Mouse (Mus musculus) left cerebral cortex, adult 2 months (tissue): Measurements from ENCODE around the gene Zdhhc14. TPM values are rescaled to one million over a fixed set of nuclear protein-coding genes. Genes with fewer than 3 reads are reported as not detected.

ENCODE experiments used
- DNase-seq, 2 experiments: peaks; one replicate each; pipeline ENCODE4 v3.0.0; 2021 to 2022; ENCODE audit warnings: low spot score in 2 of 2, mixed read lengths in 1 of 2; ENCODE audit errors: extremely low spot score in 1 of 2
- H3K27ac ChIP-seq: fragments of 200-600 bp; 2 replicates; pipeline ENCODE4 v1.8.1; 2022
- H3K4me3 ChIP-seq: fragments of 200-600 bp; 2 replicates; pipeline ENCODE4 v1.8.1; 2022
- CTCF ChIP-seq: fragments of 200-600 bp; IDR thresholded peaks from 2 replicates; pipeline ENCODE4 v1.8.1; 2022; ENCODE audit warnings: antibody characterized with exemption, mild to moderate bottlenecking, moderate library complexity
- intact Hi-C: fragments of 180-260 bp; cut with DNase I; formaldehyde crosslinking; loops from one replicate; pipeline ENCODE4 v1.15.1; 2025
- total RNA-seq, 2 experiments: library from RNA; stranded (reverse); gene quantifications; 2 replicates each; pipeline ENCODE4 v1.2.3; 2021

Zdhhc14 gene
- total RNA-seq, 2 experiments from 2014 or later = 44.9 to 46.8 TPM

DNA sequence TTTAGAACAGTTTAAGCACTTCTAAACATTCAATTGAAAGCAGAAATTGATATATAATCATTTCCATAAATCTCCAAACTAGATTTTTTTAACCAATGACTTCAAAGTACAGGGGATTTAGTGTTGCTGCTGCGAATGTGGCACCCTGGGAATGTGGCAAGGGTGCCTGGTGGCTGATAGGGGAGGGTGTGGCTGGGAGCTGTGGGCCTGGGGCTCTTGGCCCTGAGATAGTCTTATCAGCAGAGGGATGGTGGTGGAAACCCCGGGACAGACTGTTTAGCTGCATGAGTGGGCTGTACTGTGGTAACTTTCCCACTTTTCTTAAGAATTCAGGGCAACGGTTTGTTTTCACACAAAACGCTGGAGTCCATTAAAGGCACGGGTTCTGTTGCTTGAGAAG, 14.6 kb downstream of the Zdhhc14 start:
- no peak for DNase-seq
- intact Hi-C loops = no loop called here
- no peak overlapping the region for H3K4me3 ChIP-seq
- no peak for TF ChIP-seq CTCF
- H3K27ac ChIP-seq = no peak overlapping the region

- TF ChIP-seq CTCF = no peak
- Histone ChIP-seq H3K27ac (no peak overlapping the region), H3K4me3 (no peak overlapping the region)
- no peak for DNase-seq
- intact Hi-C loops = no loop called here
Measured at GRCm38 (mm10) chr17:5508030-5508429, 15.7 kb downstream of the Zdhhc14 start.

DNA sequence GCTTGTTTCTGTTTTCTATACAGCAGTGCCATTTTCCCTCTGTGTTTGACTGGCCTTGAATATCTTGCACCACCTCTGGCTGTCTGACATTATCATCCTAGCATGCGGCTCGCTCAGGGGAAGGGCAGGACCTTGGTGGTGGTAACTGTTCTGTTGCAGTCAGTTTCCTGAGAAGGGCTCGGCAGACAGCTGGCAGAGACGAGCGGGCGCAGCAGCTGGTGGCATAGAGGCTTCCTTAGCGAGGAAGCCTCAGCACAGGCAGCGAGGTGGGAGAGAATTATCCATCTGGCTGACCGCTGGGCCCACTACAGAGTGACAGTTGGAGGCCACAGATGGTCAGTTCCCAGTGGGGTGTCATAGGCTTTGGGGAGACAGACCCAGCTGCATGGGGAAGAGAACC, 18.2 kb downstream of the Zdhhc14 start:
- H3K27ac ChIP-seq = no peak overlapping the region
- TF ChIP-seq CTCF = no peak
- intact Hi-C loops = no loop called here
- no peak overlapping the region for H3K4me3 ChIP-seq
- no peak for DNase-seq

DNA sequence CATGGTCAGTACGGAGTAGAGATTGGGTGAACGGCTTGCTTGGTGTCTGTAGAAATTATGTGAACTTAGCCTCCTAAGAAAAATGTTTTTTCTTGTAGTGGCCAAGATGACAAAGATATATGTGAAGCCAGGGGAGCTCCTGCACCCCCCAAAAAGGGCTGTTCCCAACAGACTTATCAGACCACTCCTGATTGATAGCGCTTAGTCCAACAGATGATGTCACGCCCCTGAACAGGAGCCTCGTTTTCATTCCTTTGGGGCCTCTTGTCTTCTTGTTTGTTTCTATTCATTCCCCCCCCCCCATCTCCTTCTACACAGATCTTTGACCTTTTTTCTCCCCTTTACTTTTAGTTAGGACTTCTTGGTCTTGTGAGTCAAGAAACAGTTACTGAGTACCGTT, 19.4 kb downstream of the Zdhhc14 start:
- no peak for TF ChIP-seq CTCF
- H3K4me3 ChIP-seq = no peak overlapping the region
- no peak overlapping the region for H3K27ac ChIP-seq
- intact Hi-C loops = no loop called here
- no peak for DNase-seq

DNA sequence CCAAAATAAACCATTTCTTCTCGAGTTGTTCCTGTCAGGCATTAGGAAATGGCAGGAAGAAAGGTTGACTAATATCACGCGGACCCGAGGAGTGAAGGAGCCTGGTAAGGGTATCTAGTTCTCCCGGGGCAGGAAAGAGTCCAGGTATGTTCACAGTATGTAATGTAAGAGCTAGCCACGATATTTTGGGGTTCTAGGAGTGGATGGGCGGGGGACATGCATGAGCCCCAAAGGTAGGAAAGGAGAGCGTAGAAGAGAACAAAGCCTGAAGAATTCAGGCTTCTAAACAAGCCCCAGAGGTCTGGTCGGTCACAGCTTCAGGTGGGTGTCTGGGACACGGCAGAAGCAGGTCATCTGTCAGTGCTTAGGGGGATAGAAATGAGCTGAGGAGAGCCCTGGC, 27.1 kb downstream of the Zdhhc14 start:
- TF ChIP-seq CTCF = no peak
- DNase-seq = no peak
- Histone ChIP-seq H3K27ac (peak overlapping the region; percentile 62), H3K4me3 (no peak overlapping the region)
- intact Hi-C loops = no loop called here

DNA sequence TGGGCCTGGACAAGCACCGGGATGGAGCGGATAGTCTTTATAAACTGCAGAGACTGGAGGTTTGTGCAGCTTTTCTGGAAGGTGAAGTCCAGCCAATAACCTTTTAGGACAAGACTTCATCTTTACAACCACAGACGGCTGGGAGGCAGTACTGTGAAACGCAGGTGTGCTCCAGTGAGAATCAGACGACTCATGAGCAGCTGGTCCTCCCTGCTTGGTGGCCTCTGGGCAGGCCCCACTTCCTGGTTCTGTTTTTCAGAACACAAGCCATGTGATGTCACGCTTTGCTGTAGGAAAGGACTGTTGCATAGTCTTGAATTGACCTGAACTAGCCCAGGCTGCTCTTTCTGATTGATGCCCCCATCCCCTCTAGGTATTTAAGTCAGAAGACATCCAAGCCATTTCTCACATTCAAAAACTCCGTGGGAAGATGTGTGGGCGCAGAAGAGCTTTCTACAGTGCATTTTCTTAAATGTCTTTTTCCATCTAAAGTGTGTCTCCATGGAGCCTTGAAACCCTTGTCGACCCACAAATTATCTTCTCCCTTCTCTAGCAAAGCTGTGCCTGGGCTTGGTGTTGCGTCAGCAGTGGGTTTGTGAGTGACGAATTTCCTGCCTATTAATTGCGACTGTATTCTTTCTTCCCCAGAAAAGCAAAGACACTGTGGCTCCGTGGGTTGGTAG, 27.7 kb downstream of the Zdhhc14 start:
- intact Hi-C loops = no loop called here
- TF ChIP-seq CTCF = no peak
- peak overlapping the region; percentile 62 for H3K27ac ChIP-seq
- no peak overlapping the region for H3K4me3 ChIP-seq
- peak; percentile 36 to 42 for DNase-seq

- DNase-seq = no peak
- no peak for TF ChIP-seq CTCF
- H3K4me3 ChIP-seq = no peak overlapping the region
- H3K27ac ChIP-seq = no peak overlapping the region
- intact Hi-C loops = no loop called here
Measured at GRCm38 (mm10) chr17:5521532-5521931, 29.2 kb downstream of the Zdhhc14 start.

GRCm38 (mm10) chr17:5529552-5529951, 37.2 kb downstream of the Zdhhc14 start:
- no peak for TF ChIP-seq CTCF
- intact Hi-C loops = loop anchor here (2.0 kb wide), 1 partner anchor 37 kb away; the partner anchor contains the start of gene Zdhhc14
- Histone ChIP-seq H3K4me3 (no peak overlapping the region), H3K27ac (peak overlapping the region; percentile 76)
- peak; percentile 58 to 59 for DNase-seq

GRCm38 (mm10) chr17:5532816-5533215, 40.5 kb downstream of the Zdhhc14 start:
- peak; percentile 8 for TF ChIP-seq CTCF
- intact Hi-C loops = loop anchor here (5.0 kb wide), 1 partner anchor 91 kb away; the partner anchor contains the start of gene Tmem242
- no peak for DNase-seq
- Histone ChIP-seq H3K27ac (no peak overlapping the region), H3K4me3 (no peak overlapping the region)

- Histone ChIP-seq H3K4me3 (no peak overlapping the region), H3K27ac (no peak overlapping the region)
- TF ChIP-seq CTCF = peak; percentile 30
- no peak for DNase-seq
- intact Hi-C loops = no loop called here
Measured at GRCm38 (mm10) chr17:5535357-5535756, 43.0 kb downstream of the Zdhhc14 start.

DNA sequence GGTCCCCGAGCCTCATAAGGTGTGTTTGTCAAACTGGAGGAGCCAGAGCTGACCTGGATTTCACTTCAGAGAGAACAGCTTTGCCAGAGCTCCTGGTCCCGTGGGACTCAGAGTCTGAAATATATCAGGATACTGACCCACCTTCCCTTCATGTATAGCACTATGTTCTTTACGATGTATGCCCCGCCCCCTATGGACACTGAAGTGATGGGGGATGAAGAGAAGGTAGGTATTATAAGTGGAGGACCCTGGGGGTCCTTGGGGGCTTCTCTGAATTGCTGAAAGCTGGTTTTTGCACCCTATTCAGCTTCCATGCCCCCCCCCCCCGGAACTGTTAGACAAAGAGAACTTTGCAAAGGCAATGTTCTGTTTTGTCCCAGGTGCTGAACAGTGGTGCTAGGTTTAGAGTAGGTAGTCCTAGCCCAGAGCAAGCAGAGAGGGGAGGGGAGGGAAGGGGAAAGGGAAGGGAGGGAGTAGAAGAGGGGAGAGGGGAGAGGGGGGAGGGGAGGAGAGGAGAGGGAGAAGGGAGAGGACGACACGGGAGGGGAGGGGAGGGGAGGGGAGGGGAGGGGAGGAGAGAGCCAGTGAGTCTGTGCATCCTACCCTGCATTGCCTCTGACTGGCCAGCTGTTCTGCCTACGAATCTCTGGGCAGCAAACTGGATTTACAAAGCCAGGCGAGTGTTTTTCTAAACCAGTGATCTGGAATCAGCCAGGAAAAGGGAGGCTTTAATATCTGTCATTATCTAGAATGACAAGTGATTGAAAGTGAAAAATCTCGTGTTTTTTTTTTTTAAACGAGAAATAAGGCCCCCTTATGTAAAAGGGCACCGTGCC, 44.1 kb downstream of the Zdhhc14 start:
- intact Hi-C loops = no loop called here
- no peak for DNase-seq
- Histone ChIP-seq H3K27ac (peak overlapping the region; percentile 80), H3K4me3 (no peak overlapping the region)
- no peak for TF ChIP-seq CTCF

DNA sequence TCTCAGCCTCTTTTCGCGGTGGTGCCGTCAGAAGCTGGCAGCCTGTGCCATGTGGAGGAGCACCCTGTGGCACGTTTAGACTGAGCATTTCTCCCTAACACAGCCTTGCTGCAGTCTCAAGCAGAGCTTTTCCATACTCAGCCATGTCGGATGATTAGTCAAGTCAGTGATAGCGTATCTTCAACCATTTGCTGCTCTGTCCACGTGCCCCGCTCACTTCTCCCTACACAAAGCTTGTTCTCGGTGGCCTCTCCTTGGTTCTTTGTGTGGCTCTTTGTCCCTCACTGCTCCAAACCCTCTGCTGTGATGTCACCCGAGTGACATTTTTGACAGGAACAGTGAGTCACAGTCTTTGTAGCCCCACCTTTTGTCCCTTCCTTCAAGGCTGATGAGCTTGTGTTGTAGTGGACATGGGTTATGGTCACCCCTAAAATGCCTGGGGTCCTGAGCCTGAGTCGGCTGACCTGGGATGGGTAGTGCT, 44.8 kb downstream of the Zdhhc14 start:
- no peak for TF ChIP-seq CTCF
- H3K27ac ChIP-seq = peak overlapping the region; percentile 80
- no peak overlapping the region for H3K4me3 ChIP-seq
- DNase-seq = no peak
- intact Hi-C loops = no loop called here
